Mouse (Mus musculus): ENCODE measurements around the gene Luzp1. TPM values are rescaled to one million over a fixed set of nuclear protein-coding genes. Genes with fewer than 3 reads are reported as not detected.
A peak's percentile ranks its signal among the peaks of the same experiment; 100 is the strongest.

The Luzp1 gene
- total and polyA plus RNA-seq, 2 experiments from 2014 or later: 22.6 to 91.1 TPM

DNA sequence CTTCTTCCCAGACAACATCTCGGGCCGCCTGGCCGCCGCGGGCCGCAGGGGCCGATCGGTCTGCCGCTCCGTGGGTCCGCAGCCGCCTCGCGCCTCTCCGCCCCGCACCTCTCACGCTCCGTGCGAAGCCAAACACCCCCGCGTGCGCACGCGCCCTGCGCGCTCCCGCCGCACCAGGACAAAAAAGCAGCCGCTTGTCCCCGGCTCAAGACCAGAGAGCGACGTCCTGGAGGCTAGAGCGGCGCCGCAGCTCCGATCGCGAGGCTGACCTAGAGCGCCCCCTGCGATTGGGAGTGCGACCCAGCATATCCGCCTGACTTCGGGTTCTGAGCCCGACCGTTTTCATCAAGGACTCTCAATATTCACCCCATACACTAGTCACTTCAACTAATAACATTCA lies 133.0 kb downstream of the Luzp1 start, which contains the start of gene Kdm1a:
TSS of gene Kdm1a (minus strand) at position 156 of the 400 bp plus-strand sequence.
- WGBS: under 1% methylated on average over 36 of the region's 45 CpGs
- peak; percentile 89 for ATAC-seq (ENCODE audit: insufficient read depth, low read depth)
- Histone ChIP-seq H3K4me1 (ENCODE audit: control insufficient read depth, insufficient read depth) (peaks cover 11% of the 10 kb centered on the region), H3K4me3 (ENCODE audit: low read depth, low read length) (peak within 1 kb of the TSS; percentile 80), H3K4me2 (ENCODE audit: low read depth, low read length) (peak within 1 kb of the TSS; percentile 69), H3K27ac (ENCODE audit: low read depth) (peak within 1 kb of the TSS; percentile 85), H3K27me3 (ENCODE audit: control insufficient read depth, insufficient read depth, low read length) (no peaks in the 10 kb centered on the region), H3K36me3 (replicated peaks; ENCODE audit: control insufficient read depth, insufficient read depth, low read length) (no peaks in the 10 kb centered on the region), H3K9me3 (replicated peaks; ENCODE audit: control insufficient read depth, low read length) (no peaks in the 10 kb centered on the region), H3K9ac (replicated peaks; ENCODE audit: low read depth, low read length) (peak within 1 kb of the TSS; percentile 97)
- TF ChIP-seq EP300 (IDR thresholded peaks at IDR 0.05; ENCODE audit: low read depth): no peak
- peak; percentile 91 for TF ChIP-seq CTCF (IDR thresholded peaks at IDR 0.05; ENCODE audit: low read depth)
- peak; percentile 87 for DNase-seq (ENCODE audit: low spot score)

Other genes starting within 250 kb of the Luzp1 start
- gene Tcea3, start 222.0 kb upstream of the Luzp1 start, total RNA-seq (2014; rRNA removed; ENCODE audit: low replicate concordance): 28.6 and 36.6 TPM in 2 replicates
- 103 and 105 TPM in 2 replicates for gene Tcea3, start 222.0 kb upstream of the Luzp1 start, polyA plus RNA-seq (2015; fragmentation: Nextera tagmentation; extraction: Ambion mirVana)
- gene Zfp46, start 185.1 kb upstream of the Luzp1 start, total RNA-seq (2014; rRNA removed; ENCODE audit: low replicate concordance): 19.1 and 21.3 TPM in 2 replicates
- gene Zfp46, start 185.1 kb upstream of the Luzp1 start, polyA plus RNA-seq (2015; fragmentation: Nextera tagmentation; extraction: Ambion mirVana): 15.3 and 19.5 TPM in 2 replicates
- gene Hnrnpr, start 158.8 kb upstream of the Luzp1 start, total RNA-seq (2014; rRNA removed; ENCODE audit: low replicate concordance): 25.1 and 39.7 TPM in 2 replicates
- 57.9 and 70.0 TPM in 2 replicates for gene Hnrnpr, start 158.8 kb upstream of the Luzp1 start, polyA plus RNA-seq (2015; fragmentation: Nextera tagmentation; extraction: Ambion mirVana)
- gene Htr1d, start 46.2 kb upstream of the Luzp1 start, total RNA-seq (2014; rRNA removed; ENCODE audit: low replicate concordance): not detected in 2 replicates
- not detected in 2 replicates for gene Htr1d, start 46.2 kb upstream of the Luzp1 start, polyA plus RNA-seq (2015; fragmentation: Nextera tagmentation; extraction: Ambion mirVana)
- not detected in 2 replicates for gene 6030445D17Rik, start 7.5 kb upstream of the Luzp1 start, total RNA-seq (2014; rRNA removed; ENCODE audit: low replicate concordance)
- 0.27 and 0.43 TPM in 2 replicates for gene 6030445D17Rik, start 7.5 kb upstream of the Luzp1 start, polyA plus RNA-seq (2015; fragmentation: Nextera tagmentation; extraction: Ambion mirVana)
- 48.2 and 57.0 TPM in 2 replicates for gene Kdm1a, start 133.0 kb downstream of the Luzp1 start, total RNA-seq (2014; rRNA removed; ENCODE audit: low replicate concordance)
- 15.2 and 17.0 TPM in 2 replicates for gene Kdm1a, start 133.0 kb downstream of the Luzp1 start, polyA plus RNA-seq (2015; fragmentation: Nextera tagmentation; extraction: Ambion mirVana)
- not detected in 2 replicates for gene Tex46, start 140.7 kb downstream of the Luzp1 start, total RNA-seq (2014; rRNA removed; ENCODE audit: low replicate concordance)
- not detected in 2 replicates for gene Tex46, start 140.7 kb downstream of the Luzp1 start, polyA plus RNA-seq (2015; fragmentation: Nextera tagmentation; extraction: Ambion mirVana)
- not detected in 2 replicates for gene Lactbl1, start 152.9 kb downstream of the Luzp1 start, total RNA-seq (2014; rRNA removed; ENCODE audit: low replicate concordance)
- not detected in 2 replicates for gene Lactbl1, start 152.9 kb downstream of the Luzp1 start, polyA plus RNA-seq (2015; fragmentation: Nextera tagmentation; extraction: Ambion mirVana)